Mouse (Mus musculus): ENCODE measurements at regions not wholly inside any gene's neighbourhood (a gene's known extent, or its start where the extent isn't known, plus 50 kb on each side); places are given as distances from the start of the nearest gene placed in this dataset.

DNA sequence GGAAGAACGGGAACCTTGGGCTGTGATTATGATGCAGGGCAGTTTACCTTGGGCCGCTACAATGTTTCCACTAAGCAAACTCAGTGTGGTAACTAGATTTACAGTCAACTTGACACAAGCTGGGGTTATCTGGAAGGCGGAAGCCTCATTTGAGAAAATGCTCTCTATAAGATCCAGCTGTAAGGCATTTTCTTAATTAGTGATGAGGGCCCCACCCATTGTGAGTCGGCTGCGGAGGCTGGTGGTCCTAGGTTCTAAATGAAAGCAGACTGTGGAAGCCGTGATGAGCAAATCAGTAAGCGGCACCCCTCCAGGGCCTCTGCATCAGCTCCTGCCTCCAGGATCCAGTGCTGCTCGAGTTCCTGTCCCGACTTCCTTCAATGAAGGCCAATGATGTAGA is 183.4 kb downstream of the Ly86 start:
- no peak for DNase-seq (ENCODE audit: inconsistent ontology term)

DNA sequence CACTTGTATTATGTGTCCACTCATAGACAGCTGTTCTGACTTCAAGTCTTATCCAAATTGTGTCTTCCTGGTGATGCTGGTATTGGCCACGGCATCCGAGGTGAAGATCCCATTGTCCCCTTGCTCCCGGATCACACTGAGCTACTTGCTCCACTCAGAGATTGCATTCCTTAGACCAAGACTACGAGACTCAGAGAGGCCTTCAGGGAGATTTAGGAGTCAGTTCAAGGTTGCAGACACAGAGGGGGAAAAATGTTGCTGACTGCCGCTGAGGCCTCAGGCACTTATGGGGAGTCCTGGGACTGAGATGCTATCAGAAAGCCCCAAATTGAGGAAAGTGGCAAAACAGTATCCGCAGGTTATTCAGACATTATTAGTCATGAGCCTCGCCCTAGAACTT is 183.9 kb downstream of the Ly86 start:
- no peak for DNase-seq (ENCODE audit: inconsistent ontology term)

DNA sequence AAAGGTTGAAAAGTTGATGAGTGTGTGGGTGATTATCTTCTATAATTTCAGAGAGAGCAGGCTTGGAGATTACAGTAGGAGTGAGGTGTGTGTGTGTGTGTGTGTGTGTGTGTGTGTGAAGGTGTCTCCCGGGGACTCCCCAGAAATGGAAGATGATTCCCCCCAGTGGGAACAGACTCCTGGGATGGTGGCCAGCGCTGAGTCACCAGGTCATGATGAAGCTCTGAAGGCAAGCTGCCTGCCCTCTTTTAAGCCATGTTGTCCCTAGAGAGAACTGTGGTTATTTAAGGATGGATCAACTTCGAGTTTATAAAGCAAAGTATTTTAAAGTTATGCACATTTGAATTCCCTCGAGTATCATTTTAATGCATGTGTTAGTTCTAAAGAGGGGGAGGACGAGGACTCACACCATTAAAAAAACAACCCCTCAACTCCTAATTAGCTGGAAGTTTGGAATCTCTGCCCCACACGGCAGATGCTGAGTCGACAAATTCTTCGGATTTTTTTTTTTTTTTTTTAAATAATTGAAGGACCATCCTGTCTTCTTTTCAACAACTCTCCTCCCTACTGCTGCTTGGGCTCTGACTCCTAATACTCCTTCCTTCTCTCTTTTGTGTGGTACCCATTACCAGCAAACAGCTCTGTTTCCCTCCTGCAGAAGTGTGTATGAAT is 186.6 kb downstream of the Ly86 start:
- DNase-seq (ENCODE audit: inconsistent ontology term), result peak; percentile 63

DNA sequence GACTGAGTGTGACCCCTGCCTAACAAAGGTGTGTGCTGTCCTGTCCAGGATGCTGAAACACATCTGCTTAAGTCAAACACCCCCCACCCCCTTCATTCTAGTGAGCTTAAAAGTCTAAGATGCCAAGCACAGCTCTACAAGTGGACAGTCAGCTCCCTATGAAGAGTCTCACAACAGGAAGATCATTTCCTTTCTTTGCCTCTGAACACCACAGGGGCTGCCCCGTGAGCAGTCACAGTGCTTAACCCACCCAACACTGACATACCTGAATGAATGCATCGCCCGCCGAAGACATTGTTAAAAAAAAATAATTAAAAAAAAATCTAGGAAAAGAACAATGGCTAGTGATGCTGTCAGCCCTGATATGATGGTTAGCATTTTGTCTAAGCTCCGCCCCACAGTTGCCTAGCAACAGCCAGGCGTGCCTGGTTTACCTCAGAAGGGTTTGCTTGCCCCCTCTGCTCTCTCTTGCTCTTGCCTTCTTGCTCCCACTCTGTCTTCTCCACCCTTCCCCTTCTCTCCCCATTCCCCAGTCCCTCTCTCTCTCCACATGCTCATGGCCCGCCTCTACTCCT is 187.7 kb downstream of the Ly86 start:
- no peak for DNase-seq (ENCODE audit: inconsistent ontology term)

DNA sequence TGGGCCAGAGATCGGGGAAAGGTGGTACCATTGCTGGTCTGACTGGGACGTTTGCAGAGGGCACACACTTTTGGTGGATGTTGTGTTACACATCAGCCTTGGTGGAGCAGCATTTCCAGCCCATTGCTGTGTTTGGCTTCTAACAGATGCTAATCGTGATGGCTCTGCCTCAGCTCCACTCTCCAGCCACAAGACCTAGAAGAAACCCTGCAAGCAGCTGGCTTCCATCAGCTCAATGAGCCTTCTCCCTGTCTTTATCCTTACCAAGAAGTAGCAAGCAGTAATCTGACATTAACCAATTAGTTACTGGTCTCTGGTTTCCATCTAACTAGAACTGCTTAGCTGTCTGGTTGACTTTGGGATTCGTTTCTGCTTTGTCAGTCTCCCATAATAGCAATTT is 188.8 kb downstream of the Ly86 start:
- no peak for DNase-seq (ENCODE audit: inconsistent ontology term)

DNA sequence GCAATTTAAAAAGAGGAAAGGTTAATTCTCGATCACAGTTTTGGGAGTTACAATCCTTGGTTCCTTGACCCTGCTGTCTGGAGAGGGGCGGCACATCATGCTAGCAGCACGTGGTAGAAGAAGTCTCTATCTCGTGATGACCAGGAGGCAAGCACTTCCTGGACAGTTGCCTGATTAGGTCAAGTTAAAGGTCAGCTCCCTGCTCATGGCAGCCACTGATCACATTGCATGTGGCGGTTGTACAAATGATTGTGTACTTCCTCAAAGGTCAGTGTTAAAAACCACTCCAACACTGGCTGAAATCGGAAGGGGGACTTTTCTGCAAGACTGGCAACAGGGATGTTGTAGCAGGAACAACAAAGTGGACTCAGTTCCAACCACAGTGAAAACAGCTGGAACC is 192.3 kb downstream of the Ly86 start:
- DNase-seq (ENCODE audit: inconsistent ontology term), result no peak

DNA sequence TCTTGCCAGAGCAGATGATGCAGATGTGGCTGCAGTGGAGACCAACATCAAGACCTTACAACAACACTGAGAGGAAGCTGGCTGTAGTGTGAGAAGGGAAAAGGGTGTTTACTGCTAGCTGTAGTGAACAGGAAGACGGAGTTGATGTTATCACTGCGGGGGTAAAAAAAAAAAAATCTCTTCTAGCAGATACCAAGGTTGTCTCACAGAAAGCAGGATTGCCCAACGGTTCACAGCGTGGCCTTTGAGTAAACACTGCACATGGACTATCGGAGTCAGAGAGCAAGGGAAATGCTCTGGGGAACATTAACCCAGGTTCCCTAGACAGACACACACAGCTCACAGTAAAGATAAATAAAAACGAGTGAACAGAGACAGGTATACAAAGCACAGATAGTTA is 192.8 kb downstream of the Ly86 start:
- no peak for DNase-seq (ENCODE audit: inconsistent ontology term)

DNA sequence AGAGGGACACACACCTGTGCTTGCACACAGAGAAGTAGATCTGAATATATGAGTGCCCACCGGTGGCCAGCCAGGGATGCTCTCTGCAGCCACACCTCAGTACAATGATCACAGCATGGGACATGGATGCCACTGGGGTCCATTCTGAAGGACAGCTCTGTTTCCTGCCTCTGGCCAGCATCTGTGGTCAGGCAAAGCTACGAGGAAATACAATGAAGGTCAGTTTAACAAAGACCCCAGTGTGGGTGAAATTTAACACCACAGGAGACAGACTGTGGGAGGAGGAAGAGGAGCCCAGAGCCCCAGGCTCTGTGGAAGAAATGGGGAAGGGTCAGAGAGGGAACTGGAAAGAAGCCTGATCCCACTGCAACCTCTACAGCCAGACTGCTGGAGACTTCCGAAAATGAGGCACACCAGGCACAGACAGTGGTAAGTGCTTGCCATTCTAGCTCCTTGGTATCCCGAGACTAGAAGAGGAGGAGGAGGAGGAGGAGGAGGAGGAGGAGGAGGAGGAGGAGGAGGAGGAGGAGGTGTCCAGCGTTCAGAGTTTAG is 196.0 kb downstream of the Ly86 start:
- no peak for DNase-seq (ENCODE audit: inconsistent ontology term)

DNA sequence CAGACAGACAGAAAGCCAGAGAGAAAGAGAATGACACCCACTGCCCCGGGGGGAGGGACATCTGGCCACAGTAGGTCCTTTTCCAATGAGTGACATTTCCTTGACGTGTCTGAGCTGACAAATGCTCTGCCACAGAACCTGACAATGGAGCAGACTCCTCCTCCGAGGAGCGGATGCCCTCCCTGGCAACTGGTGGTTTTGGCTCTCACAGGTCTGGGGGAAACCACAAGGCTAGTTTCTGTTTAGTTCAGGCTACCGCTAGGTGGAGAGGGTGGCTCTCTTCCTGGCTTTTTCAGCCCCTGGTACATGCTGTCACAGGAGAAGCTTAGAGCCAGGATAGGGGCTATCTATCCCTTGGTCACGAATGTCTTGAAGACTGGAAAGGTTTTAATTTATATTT is 196.7 kb downstream of the Ly86 start:
- peak; percentile 90 for DNase-seq (ENCODE audit: inconsistent ontology term)

DNA sequence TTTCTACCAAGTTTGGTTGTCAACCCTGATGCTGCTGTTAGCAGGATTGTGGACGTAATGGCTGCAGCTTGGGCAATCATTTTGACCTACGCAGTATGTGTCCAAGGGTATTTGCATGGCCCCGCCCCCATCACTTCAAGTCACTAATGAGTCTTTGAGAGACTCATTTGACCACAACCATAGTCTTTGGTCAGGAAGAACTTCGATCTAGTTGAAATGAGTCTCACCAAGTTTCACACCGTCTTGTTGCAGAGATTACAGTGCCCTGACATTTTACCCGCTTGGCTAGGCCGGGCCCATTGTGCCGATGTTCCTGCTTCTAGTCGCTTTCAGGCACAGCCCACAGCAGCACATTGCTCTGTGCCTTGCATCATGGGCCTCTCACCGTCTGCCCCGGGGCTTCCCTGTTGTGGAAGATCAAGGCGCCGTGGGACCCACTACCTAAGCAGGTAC is 197.8 kb downstream of the Ly86 start:
- DNase-seq (ENCODE audit: inconsistent ontology term), result no peak

DNA sequence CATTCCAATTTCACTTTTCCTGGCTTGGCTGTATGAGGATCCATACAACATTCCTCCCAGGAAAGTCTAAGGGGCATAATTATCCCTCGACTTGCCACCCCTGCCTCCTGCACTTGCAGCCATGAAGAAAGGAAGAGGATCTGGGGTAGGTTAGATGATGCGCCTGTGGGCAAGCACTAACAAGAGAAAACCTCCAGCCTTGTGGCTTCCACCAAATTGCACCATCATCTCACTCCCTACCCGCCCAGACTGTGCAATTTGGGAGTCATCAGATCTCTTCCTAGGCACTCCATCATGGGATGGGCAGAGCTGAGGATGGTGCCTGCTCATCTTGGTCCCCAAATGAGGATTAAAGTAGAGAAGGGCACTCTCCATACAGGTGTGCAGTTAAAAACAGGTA is 198.8 kb downstream of the Ly86 start:
- DNase-seq (ENCODE audit: inconsistent ontology term), result no peak

DNA sequence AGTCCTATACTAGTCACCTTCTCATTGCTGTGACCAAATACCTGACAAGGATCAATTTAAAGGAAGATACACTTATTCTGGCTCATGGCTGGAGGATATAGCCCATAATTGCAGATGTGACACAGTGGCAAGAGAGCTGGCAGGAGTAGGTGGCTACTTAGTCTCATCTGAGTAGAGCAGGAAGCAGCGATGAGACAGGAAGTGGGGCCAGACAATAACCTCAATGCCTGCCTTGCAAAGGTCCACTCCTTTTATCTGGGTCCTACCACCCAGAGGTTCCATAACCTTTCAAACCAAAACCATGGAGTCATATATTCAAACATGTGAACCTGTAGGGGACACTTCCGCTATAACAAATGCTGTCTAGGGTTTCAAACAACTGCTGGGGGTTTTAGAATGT is 199.7 kb downstream of the Ly86 start:
- no peak for DNase-seq (ENCODE audit: inconsistent ontology term)

DNA sequence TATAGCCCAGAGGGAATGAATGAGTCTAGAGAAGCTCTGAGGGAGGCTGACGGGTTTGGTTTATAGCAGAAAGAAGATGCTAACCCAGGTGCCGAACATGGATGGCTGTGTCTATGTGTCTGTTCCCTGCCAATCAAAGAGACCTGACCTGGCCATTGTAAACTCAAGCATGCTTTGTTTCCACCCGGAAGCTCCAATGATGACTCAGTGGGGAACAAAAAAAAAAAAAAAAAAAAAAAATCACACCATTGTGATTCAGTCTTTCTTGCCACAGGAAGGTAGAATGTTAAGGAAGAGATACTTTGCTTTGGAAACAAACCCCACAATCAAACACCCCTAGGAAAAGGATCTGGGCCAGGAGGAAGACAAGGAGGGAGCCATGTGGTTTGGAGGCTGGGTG is 201.5 kb downstream of the Ly86 start:
- no peak for DNase-seq (ENCODE audit: inconsistent ontology term)

DNA sequence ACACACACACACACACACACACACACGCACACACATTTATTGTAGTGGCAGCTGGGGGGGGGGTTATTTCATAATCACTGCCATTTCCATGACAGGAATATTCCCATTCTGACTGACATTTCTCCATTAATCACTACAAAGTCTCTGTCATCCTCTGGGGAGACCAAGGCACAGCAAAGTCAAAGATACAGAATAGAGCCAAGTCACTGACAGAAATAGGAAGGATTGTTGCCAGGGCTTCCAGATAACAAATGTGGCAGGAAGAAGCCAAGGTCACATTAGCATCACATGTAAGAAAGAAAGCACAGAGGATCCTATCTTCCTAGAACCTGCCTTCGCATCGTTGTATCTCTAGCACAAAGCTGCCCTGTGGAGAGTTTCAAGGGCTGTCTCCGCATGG is 205.6 kb downstream of the Ly86 start:
- DNase-seq (ENCODE audit: inconsistent ontology term), result no peak

DNA sequence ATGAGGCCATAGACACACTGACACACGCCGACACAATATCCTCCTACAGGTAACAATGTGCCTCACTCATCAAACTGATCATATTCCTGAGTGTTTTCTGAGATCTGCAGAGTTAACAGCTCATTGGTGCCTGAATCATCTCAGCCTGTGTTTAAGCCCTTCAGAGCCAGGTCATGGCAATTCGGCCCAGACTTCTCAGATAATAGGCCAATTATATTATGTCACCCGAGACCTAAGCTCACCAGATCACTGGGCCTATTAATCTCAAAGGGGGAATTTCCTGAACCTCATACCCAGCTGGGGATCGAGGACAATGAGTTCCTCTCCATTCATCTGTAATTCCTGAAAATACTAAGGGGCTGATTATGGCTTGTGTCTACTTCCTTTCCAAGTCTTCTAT is 208.4 kb downstream of the Ly86 start:
- peak; percentile 77 for DNase-seq (ENCODE audit: inconsistent ontology term)

DNA sequence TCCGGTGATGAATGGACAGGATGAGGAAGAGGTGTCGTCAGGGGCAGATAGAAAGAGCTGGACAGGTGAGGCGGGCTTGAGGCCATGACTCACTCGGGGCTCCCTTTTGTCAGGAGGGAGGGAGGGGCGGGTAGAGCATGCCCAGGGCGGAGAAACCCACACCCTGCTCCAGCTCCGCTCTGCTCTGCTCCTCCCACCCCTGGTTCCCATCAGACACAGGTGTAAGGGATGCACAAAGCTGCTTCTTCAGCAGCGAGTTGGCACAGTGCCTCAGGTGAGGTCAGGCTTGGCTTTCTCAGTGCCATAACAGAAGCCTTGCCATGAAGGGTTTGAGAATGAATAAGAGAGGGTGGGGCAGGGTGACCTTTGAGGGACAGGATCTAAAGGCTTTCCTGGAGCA is 212.2 kb downstream of the Ly86 start:
- no peak for DNase-seq (ENCODE audit: inconsistent ontology term)

DNA sequence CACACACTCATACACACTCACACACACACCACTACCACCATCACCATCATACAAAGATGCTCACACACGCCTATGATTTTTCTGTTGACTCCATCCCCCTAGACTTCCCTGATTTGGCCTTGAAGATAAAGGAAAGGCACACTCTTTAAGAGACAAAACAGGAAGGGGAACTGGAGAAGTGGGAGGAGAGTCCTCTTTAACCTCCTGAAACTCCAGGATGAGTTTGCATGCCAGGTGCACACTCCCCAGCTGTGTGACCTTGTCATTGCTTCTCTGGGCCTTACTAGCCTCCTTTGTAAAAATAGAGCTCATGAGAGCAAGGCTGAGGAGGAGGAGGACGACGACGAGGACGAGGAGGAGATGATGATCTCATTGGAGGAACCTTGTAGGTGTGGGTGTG is 212.8 kb downstream of the Ly86 start:
- no peak for DNase-seq (ENCODE audit: inconsistent ontology term)

DNA sequence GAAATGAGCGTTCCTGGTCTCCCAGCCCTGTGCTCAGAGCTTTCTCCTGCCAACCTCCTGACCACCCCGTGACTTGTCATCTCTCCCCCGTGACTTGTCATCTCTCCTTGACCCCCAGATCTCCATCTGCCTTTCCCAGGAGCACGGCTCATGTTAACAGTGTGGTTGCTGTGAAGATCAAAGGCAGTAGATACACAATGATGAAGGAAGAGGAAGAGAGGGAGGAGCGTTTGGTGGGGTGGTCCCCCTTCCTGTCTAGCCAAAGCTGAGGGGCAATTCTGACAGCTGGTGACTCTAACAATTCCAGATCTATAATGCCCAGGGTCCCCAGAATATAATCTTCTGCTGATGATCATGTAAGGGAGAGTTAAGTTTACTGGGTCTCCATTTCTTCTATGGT is 214.0 kb downstream of the Ly86 start:
- no peak for DNase-seq (ENCODE audit: inconsistent ontology term)

DNA sequence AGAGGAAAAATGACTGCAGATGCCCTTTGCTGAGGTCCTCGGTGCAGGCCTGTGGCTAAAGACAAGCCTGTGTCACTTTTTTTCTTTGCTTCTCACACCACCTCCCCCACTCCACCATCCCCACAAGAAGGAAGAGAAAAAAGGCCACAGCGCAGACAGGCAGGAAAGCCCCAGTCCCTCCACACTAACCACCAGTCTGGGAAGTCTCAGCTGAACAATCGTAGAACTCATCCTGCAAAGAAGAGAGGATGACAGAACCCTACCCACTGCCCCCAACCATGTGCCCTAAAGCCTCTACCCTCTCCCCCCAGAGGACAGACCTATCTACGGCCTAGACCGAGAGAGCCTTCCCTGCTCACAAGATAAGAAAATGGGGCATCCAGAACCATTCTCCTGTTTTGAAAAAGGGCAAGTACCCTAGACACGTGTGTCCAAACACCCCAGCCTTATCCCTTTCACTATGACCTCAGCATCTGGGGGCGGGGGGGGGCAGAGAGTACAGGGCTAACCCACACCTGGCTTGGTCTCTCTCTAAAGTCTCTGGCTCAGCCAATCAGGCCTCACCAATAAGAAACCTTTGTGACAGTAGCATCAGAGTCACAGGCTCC is 214.8 kb downstream of the Ly86 start:
- DNase-seq (ENCODE audit: inconsistent ontology term), result no peak

DNA sequence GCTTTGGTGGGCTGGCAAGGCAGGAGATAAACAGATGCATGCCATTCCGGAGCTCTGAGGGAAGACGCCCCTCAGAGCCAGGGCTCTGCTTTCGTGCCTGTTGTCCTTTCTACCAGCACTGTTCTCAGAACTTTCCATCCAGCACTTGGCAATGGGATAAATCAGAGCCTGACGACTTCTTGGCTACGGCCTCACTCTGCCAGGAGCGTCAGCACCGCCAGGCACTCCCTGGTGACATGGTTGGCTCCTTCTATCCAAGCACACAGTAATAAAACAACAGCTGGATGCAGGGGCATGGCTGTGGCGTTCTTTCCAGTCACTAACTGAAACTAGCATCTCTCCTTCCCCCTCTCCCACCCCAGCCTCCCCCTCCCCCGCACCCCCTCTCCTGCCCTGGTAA is 215.4 kb downstream of the Ly86 start:
- DNase-seq (ENCODE audit: inconsistent ontology term), result no peak

DNA sequence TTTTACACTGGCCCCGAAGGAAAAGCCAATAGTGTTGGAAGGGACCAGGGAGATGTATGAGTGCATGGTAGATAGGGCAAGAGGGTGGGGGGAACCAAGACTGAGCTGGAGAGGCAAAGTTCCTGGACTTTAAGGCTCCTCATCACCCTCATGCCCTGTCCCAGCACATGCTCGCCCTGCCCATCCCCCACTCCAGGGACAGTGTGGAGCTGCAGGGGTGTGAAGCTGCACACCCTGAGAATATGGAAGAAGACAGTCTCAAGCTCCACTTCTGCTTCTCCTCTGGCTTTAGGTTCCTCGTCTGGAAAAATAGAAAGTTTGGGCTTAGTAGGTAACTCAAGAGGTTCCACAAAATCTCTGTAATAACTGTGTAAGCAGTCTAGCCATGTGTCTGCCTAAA is 215.8 kb downstream of the Ly86 start:
- no peak for DNase-seq (ENCODE audit: inconsistent ontology term)

DNA sequence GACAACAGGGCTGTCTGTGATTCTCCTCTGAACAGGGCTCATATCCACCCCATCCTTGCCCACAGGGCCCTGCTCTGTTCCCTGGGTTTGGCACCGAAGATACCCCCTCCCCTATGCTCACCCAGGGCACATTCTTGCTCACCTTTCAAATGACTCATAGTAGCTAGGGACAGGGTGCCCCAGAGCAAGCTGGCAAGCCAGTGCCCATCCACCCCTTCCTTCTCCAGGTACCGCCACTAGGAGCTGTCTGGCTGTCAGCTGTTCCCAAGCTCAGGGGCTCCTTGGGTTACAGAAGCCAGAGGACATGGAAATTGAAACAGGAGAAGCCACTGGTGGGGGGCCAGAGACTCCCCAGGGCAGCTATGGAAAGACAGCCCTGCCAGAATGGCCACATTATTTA is 216.4 kb downstream of the Ly86 start:
- no peak for DNase-seq (ENCODE audit: inconsistent ontology term)

DNA sequence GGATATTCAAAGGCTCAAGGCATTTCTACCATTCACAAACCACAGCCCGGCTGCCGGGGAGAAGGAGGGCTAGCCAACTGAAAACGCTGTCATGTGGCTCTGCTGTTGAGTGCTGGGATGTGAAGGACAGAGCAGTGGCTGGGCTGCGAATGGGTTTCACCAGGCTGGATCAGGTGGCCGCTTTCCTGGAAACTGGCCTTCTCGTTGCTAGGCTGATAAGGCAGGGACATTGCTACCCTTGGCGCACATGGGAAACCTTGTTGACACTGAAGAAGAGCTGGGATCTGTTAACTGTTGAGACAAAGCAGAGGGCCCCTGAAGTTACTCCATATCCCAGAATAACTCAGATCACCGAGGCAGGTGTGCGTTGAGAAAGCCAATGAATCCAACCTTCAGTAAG is 216.1 kb upstream of the Rreb1 start:
- DNase-seq (ENCODE audit: inconsistent ontology term), result no peak
